Mouse (Mus musculus) MEL (cell line): ENCODE results near the gene Tmem255b. TPM values are rescaled to one million over a fixed set of nuclear protein-coding genes. Genes with fewer than 3 reads are reported as not detected.

Experiments used
- DNase-seq: peaks from one replicate; pipeline ENCODE4 v3.0.0; 2011; ENCODE audit warnings: low read depth, low spot score
- H3K27ac ChIP-seq: 2 replicates; pipeline ENCODE4 v1.5.1; 2012; ENCODE audit warnings: low read depth, mild to moderate bottlenecking, control low read depth, low read length, moderate library complexity; ENCODE audit not compliant: control insufficient read depth
- H3K27me3 ChIP-seq, 2 experiments: fragments of 150-350 bp in 1 of 2; sonication (generic) in 1 of 2; 2 replicates each; pipeline ENCODE4 v1.6.1; 2012; ENCODE audit warnings: low read length in 2 of 2, mild to moderate bottlenecking in 2 of 2, improper control_type of control experiment in 1 of 2, moderate library complexity in 1 of 2; ENCODE audit not compliant: insufficient read depth in 2 of 2, control insufficient read depth in 1 of 2
- H3K36me3 ChIP-seq, 2 experiments: 2 replicates each; pipeline ENCODE4 v1.6.1; 2012 to 2014; ENCODE audit warnings: low read length in 2 of 2, improper control_type of control experiment in 1 of 2, inconsistent platforms in 1 of 2, mild to moderate bottlenecking in 1 of 2; ENCODE audit not compliant: insufficient read depth in 2 of 2, control insufficient read depth in 1 of 2
- H3K4me1 ChIP-seq, 2 experiments: fragments of 150-350 bp in 1 of 2; sonication (generic) in 1 of 2; 2 replicates each; pipeline ENCODE4 v1.6.1; 2012; ENCODE audit warnings: low read length in 2 of 2, improper control_type of control experiment in 1 of 2, mild to moderate bottlenecking in 1 of 2; ENCODE audit not compliant: insufficient read depth in 2 of 2, control insufficient read depth in 1 of 2
- H3K4me3 ChIP-seq, 2 experiments: fragments of 150-350 bp in 1 of 2; sonication (generic) in 1 of 2; 2 replicates each; pipeline ENCODE4 v1.5.1; 2012; ENCODE audit warnings: low read depth in 2 of 2, low read length in 2 of 2, mild to moderate bottlenecking in 2 of 2, moderate library complexity in 2 of 2, control low read depth in 1 of 2, improper control_type of control experiment in 1 of 2; ENCODE audit not compliant: control insufficient read depth in 1 of 2, insufficient read depth in 1 of 2
- H3K79me2 ChIP-seq: 2 replicates; pipeline ENCODE4 v1.6.1; 2012; ENCODE audit warnings: mild to moderate bottlenecking, low read length, moderate library complexity; ENCODE audit not compliant: control insufficient read depth, poor library complexity, insufficient read depth
- H3K9ac ChIP-seq: 2 replicates; pipeline ENCODE4 v1.6.1; 2012; ENCODE audit warnings: low read depth, mild to moderate bottlenecking, control low read depth, low read length, moderate library complexity; ENCODE audit not compliant: control insufficient read depth, poor library complexity, severe bottlenecking
- H3K9me3 ChIP-seq: fragments of 150-350 bp; sonication (generic); replicated peaks from 2 replicates; pipeline ENCODE4 v1.6.1; 2012; ENCODE audit warnings: mild to moderate bottlenecking, low read length, improper control_type of control experiment, moderate library complexity; ENCODE audit not compliant: insufficient read depth
- BHLHE40 ChIP-seq: IDR thresholded peaks from 2 replicates; pipeline ENCODE4 v1.6.1; 2012; ENCODE audit warnings: low read depth, mild to moderate bottlenecking, inconsistent platforms, low read length, improper control_type of control experiment, borderline replicate concordance
- CHD1 ChIP-seq: IDR thresholded peaks from 2 replicates; pipeline ENCODE4 v1.6.1; 2012; ENCODE audit warnings: low read depth, mild to moderate bottlenecking, inconsistent platforms, low read length, improper control_type of control experiment
- CTCF ChIP-seq, 3 experiments: IDR thresholded peaks in 2 of 3; conservative IDR thresholded peaks in 1 of 3; 2 replicates each; pipeline ENCODE4 v1.5.1; 2011 to 2012; ENCODE audit warnings: low read length in 3 of 3, low read depth in 2 of 3, mild to moderate bottlenecking in 2 of 3, improper control_type of control experiment in 1 of 3, inconsistent platforms in 1 of 3, mixed read lengths in 1 of 3, moderate library complexity in 1 of 3; ENCODE audit not compliant: control insufficient read depth in 1 of 3, insufficient read depth in 1 of 3, poor library complexity in 1 of 3, severe bottlenecking in 1 of 3
- ELF1 ChIP-seq: IDR thresholded peaks from 2 replicates; pipeline ENCODE4 v1.6.1; 2014; ENCODE audit warnings: low read depth, mild to moderate bottlenecking, inconsistent platforms, low read length, improper control_type of control experiment, moderate library complexity
- EP300 ChIP-seq, 2 experiments: IDR thresholded peaks; 2 replicates each; pipeline ENCODE4 v1.6.1; 2011; ENCODE audit warnings: improper control_type of control experiment in 2 of 2, low read length in 2 of 2, low read depth in 1 of 2, mild to moderate bottlenecking in 1 of 2
- HCFC1 ChIP-seq: IDR thresholded peaks from 2 replicates; pipeline ENCODE4 v1.6.1; 2012; ENCODE audit warnings: low read depth, mild to moderate bottlenecking, inconsistent platforms, low read length, improper control_type of control experiment, moderate library complexity
- MAX ChIP-seq: IDR thresholded peaks from 2 replicates; pipeline ENCODE4 v1.6.1; 2011; ENCODE audit warnings: low read length, improper control_type of control experiment
- MYB ChIP-seq: IDR thresholded peaks from 2 replicates; pipeline ENCODE4 v1.6.1; 2011; ENCODE audit warnings: mild to moderate bottlenecking, low read depth, low read length, improper control_type of control experiment
- NELFE ChIP-seq: IDR thresholded peaks from 2 replicates; pipeline ENCODE4 v1.6.1; 2011; ENCODE audit warnings: low read depth, low read length, improper control_type of control experiment
- NRF1 ChIP-seq: IDR thresholded peaks from 2 replicates; pipeline ENCODE4 v1.6.1; 2014; ENCODE audit warnings: low read depth, mild to moderate bottlenecking, inconsistent platforms, low read length, improper control_type of control experiment, moderate library complexity; ENCODE audit not compliant: poor library complexity, insufficient read depth, severe bottlenecking
- POLR2AphosphoS5 ChIP-seq: IDR thresholded peaks from 2 replicates; pipeline ENCODE4 v1.6.1; 2012; ENCODE audit warnings: low read depth, borderline replicate concordance, mild to moderate bottlenecking, inconsistent platforms, low read length, moderate library complexity, mixed read lengths
- RCOR1 ChIP-seq: IDR thresholded peaks from 2 replicates; pipeline ENCODE4 v1.6.1; 2012; ENCODE audit warnings: low read depth, mild to moderate bottlenecking, inconsistent platforms, low read length, improper control_type of control experiment
- SIN3A ChIP-seq: IDR thresholded peaks from 2 replicates; pipeline ENCODE4 v1.6.1; 2012; ENCODE audit warnings: low read length, improper control_type of control experiment, inconsistent platforms
- TAL1 ChIP-seq: IDR thresholded peaks from 2 replicates; pipeline ENCODE4 v1.6.1; 2012; ENCODE audit warnings: mild to moderate bottlenecking, inconsistent platforms, low read length, moderate library complexity, mixed read lengths
- TCF12 ChIP-seq: IDR thresholded peaks from 2 replicates; pipeline ENCODE4 v1.6.1; 2014; ENCODE audit warnings: low read depth, mild to moderate bottlenecking, inconsistent platforms, low read length, improper control_type of control experiment, moderate library complexity
- UBTF ChIP-seq: IDR thresholded peaks from 2 replicates; pipeline ENCODE4 v1.6.1; 2012; ENCODE audit warnings: low read depth, mild to moderate bottlenecking, inconsistent platforms, low read length, improper control_type of control experiment, moderate library complexity, borderline replicate concordance; ENCODE audit not compliant: insufficient read depth
- ZKSCAN1 ChIP-seq: IDR thresholded peaks from 2 replicates; pipeline ENCODE4 v1.6.1; 2012; ENCODE audit warnings: low read depth, mild to moderate bottlenecking, inconsistent platforms, low read length, improper control_type of control experiment, moderate library complexity
- polyA plus RNA-seq, 2 experiments: library from polyadenylated mRNA; stranded (reverse) in 1 of 2; unstranded in 1 of 2; fragments of >175 nt in 1 of 2; fragments of >200 nt in 1 of 2; gene quantifications; 2 replicates each; pipeline versions ENCODE4 v1.2.1 to v1.2.4; 2012; ENCODE audit warnings: low replicate concordance in 2 of 2, low read depth in 1 of 2; ENCODE audit not compliant: insufficient read length in 2 of 2, insufficient read depth in 1 of 2, missing spikeins in 1 of 2
- total RNA-seq: library from RNA; depleted of rRNA; stranded (reverse); fragments of 300-350 nt; gene quantifications from 2 replicates; pipeline ENCODE4 v1.2.3, GENCODE M21; 2012

The Tmem255b gene
- total and polyA plus RNA-seq, 3 experiments: not detected

GRCm38 (mm10) chr8:13492198-13492995, 57.4 kb downstream of the Tmem255b start:
- Histone ChIP-seq H3K9me3 (no peaks in the 10 kb centered on the region), H3K79me2 (no peaks in the 10 kb centered on the region), H3K4me3 (no peak overlapping the region), H3K36me3 (peaks cover 0 to 3% of the 10 kb centered on the region in 2 experiments; a peak in 1 of 4 replicates), H3K9ac (no peak overlapping the region), H3K27me3 (no peaks in the 10 kb centered on the region; a peak in 1 of 4 replicates), H3K4me1 (peaks cover 0 to 13% of the 10 kb centered on the region in 2 experiments; a peak in 2 of 4 replicates), H3K27ac (no peak overlapping the region)
- no peak for DNase-seq
- TF ChIP-seq TAL1 (no peak), CTCF (IDR thresholded peaks at IDR 0.05 in 2 of 3, conservative IDR thresholded peaks at IDR 0.05 in 1 of 3; ENCODE audit: control insufficient read depth in 1 of 3, insufficient read depth in 1 of 3, low read depth in 2 of 3, low read length in 3 of 3, poor library complexity in 1 of 3, severe bottlenecking in 1 of 3) (no peak), HCFC1 (no peak), TCF12 (no peak), NRF1 (no peak), EP300 (IDR thresholded peaks at IDR 0.05; ENCODE audit: low read depth in 1 of 2, low read length in 2 of 2) (no peak), RCOR1 (no peak), ZKSCAN1 (no peak), MAX (no peak), NELFE (no peak), CHD1 (no peak), BHLHE40 (no peak)

- TF ChIP-seq UBTF (no peak), POLR2AphosphoS5 (no peak), SIN3A (no peak), MAX (no peak), MYB (no peak), TAL1 (no peak), ELF1 (no peak)
- no peaks in the 10 kb centered on the region; a peak in 1 of 4 replicates for H3K27me3 ChIP-seq
Measured at GRCm38 (mm10) chr8:13493011-13493410, 58.0 kb downstream of the Tmem255b start.

More at GRCm38 (mm10) chr8:13493011-13493410, 58.0 kb downstream of the Tmem255b start:
- peaks cover 0 to 3% of the 10 kb centered on the region in 2 experiments; a peak in 1 of 4 replicates for H3K36me3 ChIP-seq
- peaks cover 0 to 13% of the 10 kb centered on the region in 2 experiments; a peak in 2 of 4 replicates for H3K4me1 ChIP-seq
- DNase-seq: no peak
- H3K4me3 ChIP-seq: no peak overlapping the region
- no peak overlapping the region for H3K9ac ChIP-seq
- H3K79me2 ChIP-seq: no peaks in the 10 kb centered on the region
- no peak overlapping the region for H3K27ac ChIP-seq
- H3K9me3 ChIP-seq: no peaks in the 10 kb centered on the region
